Mouse (Mus musculus) erythroblast, adult 5-6 weeks (primary cell): ENCODE results near the gene Zbtb32. TPM values are rescaled to one million over a fixed set of nuclear protein-coding genes. Genes with fewer than 3 reads are reported as not detected.

Experiments used
- ATAC-seq: replicated peaks from 2 replicates; pipeline ENCODE4 v1.8.0; 2016; ENCODE audit warnings: moderate number of reproducible peaks, mild to moderate bottlenecking, moderate TSS enrichment, inconsistent platforms; ENCODE audit not compliant: poor library complexity, low FRiP score, severe bottlenecking
- total RNA-seq, 2 experiments: library from RNA; stranded (forward) in 1 of 2; stranded (reverse) in 1 of 2; fragments of 150-400 nt in 1 of 2; fragments of 200-764, 138-1000 nt in 1 of 2; gene quantifications; 2 replicates each; pipeline versions ENCODE4 v1.2.3 to v1.2.4; 2015 to 2017; ENCODE audit warnings: low replicate concordance in 2 of 2

The Zbtb32 gene
- total RNA-seq, 2 experiments from 2014 or later = not detected

GRCm38 (mm10) chr7:30552102-30553020 lies 46.3 kb downstream of the Zbtb32 start, which contains the start of the genes Hspb6 and Proser3:
Gene Hspb6, plus strand, starts transcription at chr7:30552178.
Gene Proser3, minus strand, starts transcription at chr7:30552299.
- ATAC-seq = peak; percentile 89

GRCm38 (mm10) chr7:30551445-30552101 lies 47.1 kb downstream of the Zbtb32 start:
- peak; percentile 59 for ATAC-seq

GRCm38 (mm10) chr7:30550603-30551002 lies 48.1 kb downstream of the Zbtb32 start:
- no peak for ATAC-seq

- ATAC-seq = no peak
Measured at GRCm38 (mm10) chr7:30549880-30550279, 48.8 kb downstream of the Zbtb32 start.

- ATAC-seq = peak; percentile 29; the same call in 1 of the 2 replicates
Measured at GRCm38 (mm10) chr7:30544327-30544726, 54.4 kb downstream of the Zbtb32 start.

DNA sequence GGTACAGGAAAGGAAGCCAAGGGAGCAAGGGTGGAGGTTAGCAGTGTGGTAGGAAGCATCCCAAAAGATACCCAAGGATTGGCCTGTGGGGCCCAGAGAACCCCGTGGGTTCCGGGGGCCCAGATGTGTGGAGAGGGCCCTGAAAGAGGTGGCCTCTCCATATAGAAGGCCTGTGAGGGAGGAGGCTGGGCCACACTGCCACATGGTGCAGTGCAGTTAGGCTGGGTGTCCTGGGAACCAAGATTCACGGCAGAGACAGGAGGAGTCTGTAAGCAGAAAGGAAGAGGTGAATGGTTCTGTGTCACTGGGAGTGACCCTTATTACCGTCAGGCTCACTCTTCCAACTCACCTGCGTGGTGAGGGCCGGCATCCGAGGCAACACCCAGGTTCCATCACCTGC lies 58.1 kb downstream of the Zbtb32 start:
- ATAC-seq = no peak

Other genes starting within 250 kb of the Zbtb32 start
Only the 30 nearest of the 31 such genes appear.
- 315 and 361 TPM in 2 replicates for gene Tyrobp, start 185.1 kb downstream of the Zbtb32 start, total RNA-seq (2015; ENCODE audit: low replicate concordance)
- gene Tyrobp, start 185.1 kb downstream of the Zbtb32 start, total RNA-seq (2017; ENCODE audit: low replicate concordance) = 122 and 140 TPM in 2 replicates
- 14.2 and 29.0 TPM in 2 replicates for gene Hcst, start 179.1 kb downstream of the Zbtb32 start, total RNA-seq (2015; ENCODE audit: low replicate concordance)
- 2.6 and 13.9 TPM in 2 replicates for gene Hcst, start 179.1 kb downstream of the Zbtb32 start, total RNA-seq (2017; ENCODE audit: low replicate concordance)
- 2.1 and 5.0 TPM in 2 replicates for gene Nfkbid, start 177.2 kb downstream of the Zbtb32 start, total RNA-seq (2015; ENCODE audit: low replicate concordance)
- 0.14 and 3.6 TPM in 2 replicates for gene Nfkbid, start 177.2 kb downstream of the Zbtb32 start, total RNA-seq (2017; ENCODE audit: low replicate concordance)
- not detected in 2 replicates for gene Aplp1, start 153.4 kb downstream of the Zbtb32 start, total RNA-seq (2015; ENCODE audit: low replicate concordance)
- gene Aplp1, start 153.4 kb downstream of the Zbtb32 start, total RNA-seq (2017; ENCODE audit: low replicate concordance) = not detected in 2 replicates
- not detected in 2 replicates for gene Kirrel2, start 141.2 kb downstream of the Zbtb32 start, total RNA-seq (2015; ENCODE audit: low replicate concordance)
- gene Kirrel2, start 141.2 kb downstream of the Zbtb32 start, total RNA-seq (2017; ENCODE audit: low replicate concordance) = not detected in 2 replicates
- gene Nphs1, start 140.6 kb downstream of the Zbtb32 start, total RNA-seq (2015; ENCODE audit: low replicate concordance) = not detected in 2 replicates
- gene Nphs1, start 140.6 kb downstream of the Zbtb32 start, total RNA-seq (2017; ENCODE audit: low replicate concordance) = not detected in 2 replicates
- gene Prodh2, start 105.3 kb downstream of the Zbtb32 start, total RNA-seq (2015; ENCODE audit: low replicate concordance) = not detected in 2 replicates
- gene Prodh2, start 105.3 kb downstream of the Zbtb32 start, total RNA-seq (2017; ENCODE audit: low replicate concordance) = not detected in 2 replicates
- 5.0 and 6.7 TPM in 2 replicates for gene Arhgap33, start 63.8 kb downstream of the Zbtb32 start, total RNA-seq (2015; ENCODE audit: low replicate concordance)
- gene Arhgap33, start 63.8 kb downstream of the Zbtb32 start, total RNA-seq (2017; ENCODE audit: low replicate concordance) = 9.5 and 9.6 TPM in 2 replicates
- 6.3 and 19.4 TPM in 2 replicates for gene Hspb6, start 46.7 kb downstream of the Zbtb32 start, total RNA-seq (2015; ENCODE audit: low replicate concordance)
- gene Hspb6, start 46.7 kb downstream of the Zbtb32 start, total RNA-seq (2017; ENCODE audit: low replicate concordance) = 2.2 and 3.9 TPM in 2 replicates
- gene Proser3, start 46.6 kb downstream of the Zbtb32 start, total RNA-seq (2015; ENCODE audit: low replicate concordance) = 0.38 and 2.1 TPM in 2 replicates
- gene Proser3, start 46.6 kb downstream of the Zbtb32 start, total RNA-seq (2017; ENCODE audit: low replicate concordance) = 0.77 and 4.6 TPM in 2 replicates
- 48.0 and 55.0 TPM in 2 replicates for gene Lin37, start 39.1 kb downstream of the Zbtb32 start, total RNA-seq (2015; ENCODE audit: low replicate concordance)
- gene Lin37, start 39.1 kb downstream of the Zbtb32 start, total RNA-seq (2017; ENCODE audit: low replicate concordance) = 7.8 and 8.9 TPM in 2 replicates
- 3.5 and 30.1 TPM in 2 replicates for gene U2af1l4, start 35.6 kb downstream of the Zbtb32 start, total RNA-seq (2015; ENCODE audit: low replicate concordance)
- 30.0 and 39.4 TPM in 2 replicates for gene U2af1l4, start 35.6 kb downstream of the Zbtb32 start, total RNA-seq (2017; ENCODE audit: low replicate concordance)
- gene Gm49396, start 35.6 kb downstream of the Zbtb32 start, total RNA-seq (2015; ENCODE audit: low replicate concordance) = 1.3 and 4.8 TPM in 2 replicates
- gene Gm49396, start 35.6 kb downstream of the Zbtb32 start, total RNA-seq (2017; ENCODE audit: low replicate concordance) = 5.2 and 6.6 TPM in 2 replicates
- 73.4 and 88.8 TPM in 2 replicates for gene Psenen, start 35.3 kb downstream of the Zbtb32 start, total RNA-seq (2015; ENCODE audit: low replicate concordance)
- gene Psenen, start 35.3 kb downstream of the Zbtb32 start, total RNA-seq (2017; ENCODE audit: low replicate concordance) = 41.4 and 69.3 TPM in 2 replicates
- gene Igflr1, start 33.5 kb downstream of the Zbtb32 start, total RNA-seq (2015; ENCODE audit: low replicate concordance) = 4.0 and 7.3 TPM in 2 replicates
- gene Igflr1, start 33.5 kb downstream of the Zbtb32 start, total RNA-seq (2017; ENCODE audit: low replicate concordance) = not detected in 2 replicates
- gene Kmt2b, start 10.2 kb downstream of the Zbtb32 start, total RNA-seq (2015; ENCODE audit: low replicate concordance) = 31.1 and 35.0 TPM in 2 replicates
- gene Kmt2b, start 10.2 kb downstream of the Zbtb32 start, total RNA-seq (2017; ENCODE audit: low replicate concordance) = 14.9 and 21.2 TPM in 2 replicates
- gene Upk1a, start 13.9 kb upstream of the Zbtb32 start, total RNA-seq (2015; ENCODE audit: low replicate concordance) = not detected in 2 replicates
- not detected in 2 replicates for gene Upk1a, start 13.9 kb upstream of the Zbtb32 start, total RNA-seq (2017; ENCODE audit: low replicate concordance)
- 74.4 and 173 TPM in 2 replicates for gene Cox6b1, start 27.2 kb upstream of the Zbtb32 start, total RNA-seq (2015; ENCODE audit: low replicate concordance)
- 135 and 145 TPM in 2 replicates for gene Cox6b1, start 27.2 kb upstream of the Zbtb32 start, total RNA-seq (2017; ENCODE audit: low replicate concordance)
- not detected in 2 replicates for gene Etv2, start 36.9 kb upstream of the Zbtb32 start, total RNA-seq (2015; ENCODE audit: low replicate concordance)
- gene Etv2, start 36.9 kb upstream of the Zbtb32 start, total RNA-seq (2017; ENCODE audit: low replicate concordance) = not detected in 2 replicates
- 12.3 and 22.5 TPM in 2 replicates for gene Rbm42, start 51.4 kb upstream of the Zbtb32 start, total RNA-seq (2015; ENCODE audit: low replicate concordance)
- 14.0 and 15.1 TPM in 2 replicates for gene Rbm42, start 51.4 kb upstream of the Zbtb32 start, total RNA-seq (2017; ENCODE audit: low replicate concordance)
- 1.5 and 9.2 TPM in 2 replicates for gene Haus5, start 66.1 kb upstream of the Zbtb32 start, total RNA-seq (2015; ENCODE audit: low replicate concordance)
- 10.5 and 13.7 TPM in 2 replicates for gene Haus5, start 66.1 kb upstream of the Zbtb32 start, total RNA-seq (2017; ENCODE audit: low replicate concordance)
- not detected in 2 replicates for gene Pmis2, start 72.7 kb upstream of the Zbtb32 start, total RNA-seq (2015; ENCODE audit: low replicate concordance)
- gene Pmis2, start 72.7 kb upstream of the Zbtb32 start, total RNA-seq (2017; ENCODE audit: low replicate concordance) = not detected in 2 replicates
- not detected in 2 replicates for gene 2200002J24Rik, start 100.0 kb upstream of the Zbtb32 start, total RNA-seq (2015; ENCODE audit: low replicate concordance)
- not detected in 2 replicates for gene 2200002J24Rik, start 100.0 kb upstream of the Zbtb32 start, total RNA-seq (2017; ENCODE audit: low replicate concordance)
- gene Atp4a, start 113.3 kb upstream of the Zbtb32 start, total RNA-seq (2015; ENCODE audit: low replicate concordance) = not detected in 2 replicates
- 0.14 and 0.68 TPM in 2 replicates for gene Atp4a, start 113.3 kb upstream of the Zbtb32 start, total RNA-seq (2017; ENCODE audit: low replicate concordance)
- gene Tmem147, start 130.6 kb upstream of the Zbtb32 start, total RNA-seq (2015; ENCODE audit: low replicate concordance) = 28.4 and 42.4 TPM in 2 replicates
- gene Tmem147, start 130.6 kb upstream of the Zbtb32 start, total RNA-seq (2017; ENCODE audit: low replicate concordance) = 9.4 and 12.8 TPM in 2 replicates
- not detected in 2 replicates for gene Gapdhs, start 144.8 kb upstream of the Zbtb32 start, total RNA-seq (2015; ENCODE audit: low replicate concordance)
- gene Gapdhs, start 144.8 kb upstream of the Zbtb32 start, total RNA-seq (2017; ENCODE audit: low replicate concordance) = not detected in 2 replicates
- not detected in 2 replicates for gene Sbsn, start 152.6 kb upstream of the Zbtb32 start, total RNA-seq (2015; ENCODE audit: low replicate concordance)
- gene Sbsn, start 152.6 kb upstream of the Zbtb32 start, total RNA-seq (2017; ENCODE audit: low replicate concordance) = not detected in 2 replicates
- 7.7 and 29.0 TPM in 2 replicates for gene Dmkn, start 164.8 kb upstream of the Zbtb32 start, total RNA-seq (2015; ENCODE audit: low replicate concordance)
- 5.3 and 10.9 TPM in 2 replicates for gene Dmkn, start 164.8 kb upstream of the Zbtb32 start, total RNA-seq (2017; ENCODE audit: low replicate concordance)
- not detected in 2 replicates for gene Krtdap, start 189.0 kb upstream of the Zbtb32 start, total RNA-seq (2015; ENCODE audit: low replicate concordance)
- gene Krtdap, start 189.0 kb upstream of the Zbtb32 start, total RNA-seq (2017; ENCODE audit: low replicate concordance) = not detected in 2 replicates
- 8.1 and 11.1 TPM in 2 replicates for gene Ffar2, start 224.9 kb upstream of the Zbtb32 start, total RNA-seq (2015; ENCODE audit: low replicate concordance)
- 10.6 and 12.3 TPM in 2 replicates for gene Ffar2, start 224.9 kb upstream of the Zbtb32 start, total RNA-seq (2017; ENCODE audit: low replicate concordance)